Mouse (Mus musculus) MEL (cell line): ENCODE results near the gene Jrkl. TPM values are rescaled to one million over a fixed set of nuclear protein-coding genes. Genes with fewer than 3 reads are reported as not detected.

Experiments used
- DNase-seq: peaks from one replicate; pipeline ENCODE4 v3.0.0; 2011; ENCODE audit warnings: low read depth, low spot score
- H3K27ac ChIP-seq: 2 replicates; pipeline ENCODE4 v1.5.1; 2012; ENCODE audit warnings: low read depth, mild to moderate bottlenecking, control low read depth, low read length, moderate library complexity; ENCODE audit not compliant: control insufficient read depth
- H3K27me3 ChIP-seq, 2 experiments: fragments of 150-350 bp in 1 of 2; sonication (generic) in 1 of 2; 2 replicates each; pipeline ENCODE4 v1.6.1; 2012; ENCODE audit warnings: low read length in 2 of 2, mild to moderate bottlenecking in 2 of 2, improper control_type of control experiment in 1 of 2, moderate library complexity in 1 of 2; ENCODE audit not compliant: insufficient read depth in 2 of 2, control insufficient read depth in 1 of 2
- H3K36me3 ChIP-seq, 2 experiments: 2 replicates each; pipeline ENCODE4 v1.6.1; 2012 to 2014; ENCODE audit warnings: low read length in 2 of 2, improper control_type of control experiment in 1 of 2, inconsistent platforms in 1 of 2, mild to moderate bottlenecking in 1 of 2; ENCODE audit not compliant: insufficient read depth in 2 of 2, control insufficient read depth in 1 of 2
- H3K4me1 ChIP-seq, 2 experiments: fragments of 150-350 bp in 1 of 2; sonication (generic) in 1 of 2; 2 replicates each; pipeline ENCODE4 v1.6.1; 2012; ENCODE audit warnings: low read length in 2 of 2, improper control_type of control experiment in 1 of 2, mild to moderate bottlenecking in 1 of 2; ENCODE audit not compliant: insufficient read depth in 2 of 2, control insufficient read depth in 1 of 2
- H3K4me3 ChIP-seq, 2 experiments: fragments of 150-350 bp in 1 of 2; sonication (generic) in 1 of 2; 2 replicates each; pipeline ENCODE4 v1.5.1; 2012; ENCODE audit warnings: low read depth in 2 of 2, low read length in 2 of 2, mild to moderate bottlenecking in 2 of 2, moderate library complexity in 2 of 2, control low read depth in 1 of 2, improper control_type of control experiment in 1 of 2; ENCODE audit not compliant: control insufficient read depth in 1 of 2, insufficient read depth in 1 of 2
- H3K79me2 ChIP-seq: 2 replicates; pipeline ENCODE4 v1.6.1; 2012; ENCODE audit warnings: mild to moderate bottlenecking, low read length, moderate library complexity; ENCODE audit not compliant: control insufficient read depth, poor library complexity, insufficient read depth
- H3K9ac ChIP-seq: 2 replicates; pipeline ENCODE4 v1.6.1; 2012; ENCODE audit warnings: low read depth, mild to moderate bottlenecking, control low read depth, low read length, moderate library complexity; ENCODE audit not compliant: control insufficient read depth, poor library complexity, severe bottlenecking
- H3K9me3 ChIP-seq: fragments of 150-350 bp; sonication (generic); replicated peaks from 2 replicates; pipeline ENCODE4 v1.6.1; 2012; ENCODE audit warnings: mild to moderate bottlenecking, low read length, improper control_type of control experiment, moderate library complexity; ENCODE audit not compliant: insufficient read depth
- CHD1 ChIP-seq: IDR thresholded peaks from 2 replicates; pipeline ENCODE4 v1.6.1; 2012; ENCODE audit warnings: low read depth, mild to moderate bottlenecking, inconsistent platforms, low read length, improper control_type of control experiment
- CHD2 ChIP-seq: IDR thresholded peaks from 2 replicates; pipeline ENCODE4 v1.6.1; 2011; ENCODE audit warnings: low read length, improper control_type of control experiment
- E2F4 ChIP-seq: IDR thresholded peaks from 2 replicates; pipeline ENCODE4 v1.6.1; 2011; ENCODE audit warnings: low read depth, low read length, improper control_type of control experiment, borderline replicate concordance
- EP300 ChIP-seq, 2 experiments: IDR thresholded peaks; 2 replicates each; pipeline ENCODE4 v1.6.1; 2011; ENCODE audit warnings: improper control_type of control experiment in 2 of 2, low read length in 2 of 2, low read depth in 1 of 2, mild to moderate bottlenecking in 1 of 2
- ETS1 ChIP-seq: IDR thresholded peaks from 2 replicates; pipeline ENCODE4 v1.6.1; 2012; ENCODE audit warnings: low read depth, mild to moderate bottlenecking, inconsistent platforms, low read length, improper control_type of control experiment, moderate library complexity
- GATA1 ChIP-seq: IDR thresholded peaks from 2 replicates; pipeline ENCODE4 v1.6.1; 2011; ENCODE audit warnings: low read depth, low read length, improper control_type of control experiment
- HCFC1 ChIP-seq: IDR thresholded peaks from 2 replicates; pipeline ENCODE4 v1.6.1; 2012; ENCODE audit warnings: low read depth, mild to moderate bottlenecking, inconsistent platforms, low read length, improper control_type of control experiment, moderate library complexity
- KAT2A ChIP-seq: conservative IDR thresholded peaks from 2 replicates; pipeline ENCODE4 v1.6.1; 2012; ENCODE audit warnings: low read depth, low read length, improper control_type of control experiment, inconsistent platforms
- MAX ChIP-seq: IDR thresholded peaks from 2 replicates; pipeline ENCODE4 v1.6.1; 2011; ENCODE audit warnings: low read length, improper control_type of control experiment
- MAZ ChIP-seq: IDR thresholded peaks from 2 replicates; pipeline ENCODE4 v1.6.1; 2012; ENCODE audit warnings: low read depth, mild to moderate bottlenecking, inconsistent platforms, low read length, improper control_type of control experiment
- MEF2A ChIP-seq: IDR thresholded peaks from 2 replicates; pipeline ENCODE4 v1.6.1; 2014; ENCODE audit warnings: low read depth, mild to moderate bottlenecking, inconsistent platforms, low read length, improper control_type of control experiment; ENCODE audit not compliant: poor library complexity, insufficient replicate concordance, severe bottlenecking; ENCODE audit errors: extremely low read depth
- MXI1 ChIP-seq: IDR thresholded peaks from 2 replicates; pipeline ENCODE4 v1.6.1; 2011; ENCODE audit warnings: mild to moderate bottlenecking, low read depth, low read length, improper control_type of control experiment
- MYB ChIP-seq: IDR thresholded peaks from 2 replicates; pipeline ENCODE4 v1.6.1; 2011; ENCODE audit warnings: mild to moderate bottlenecking, low read depth, low read length, improper control_type of control experiment
- POLR2A ChIP-seq, 2 experiments: IDR thresholded peaks; 2 replicates each; pipeline ENCODE4 v1.6.1; 2011 to 2012; ENCODE audit warnings: low read length in 2 of 2, mild to moderate bottlenecking in 2 of 2, control low read depth in 1 of 2, improper control_type of control experiment in 1 of 2, low read depth in 1 of 2, moderate library complexity in 1 of 2; ENCODE audit not compliant: control insufficient read depth in 1 of 2, insufficient read depth in 1 of 2, poor library complexity in 1 of 2
- POLR2AphosphoS2 ChIP-seq: IDR thresholded peaks from 2 replicates; pipeline ENCODE4 v1.6.1; 2011; ENCODE audit warnings: low read length, improper control_type of control experiment
- POLR2AphosphoS5 ChIP-seq: IDR thresholded peaks from 2 replicates; pipeline ENCODE4 v1.6.1; 2012; ENCODE audit warnings: low read depth, borderline replicate concordance, mild to moderate bottlenecking, inconsistent platforms, low read length, moderate library complexity, mixed read lengths
- RAD21 ChIP-seq: IDR thresholded peaks from 2 replicates; pipeline ENCODE4 v1.6.1; 2011; ENCODE audit warnings: mild to moderate bottlenecking, low read depth, low read length, improper control_type of control experiment
- RCOR1 ChIP-seq: IDR thresholded peaks from 2 replicates; pipeline ENCODE4 v1.6.1; 2012; ENCODE audit warnings: low read depth, mild to moderate bottlenecking, inconsistent platforms, low read length, improper control_type of control experiment
- SIN3A ChIP-seq: IDR thresholded peaks from 2 replicates; pipeline ENCODE4 v1.6.1; 2012; ENCODE audit warnings: low read length, improper control_type of control experiment, inconsistent platforms
- TAL1 ChIP-seq: IDR thresholded peaks from 2 replicates; pipeline ENCODE4 v1.6.1; 2012; ENCODE audit warnings: mild to moderate bottlenecking, inconsistent platforms, low read length, moderate library complexity, mixed read lengths
- TBP ChIP-seq: IDR thresholded peaks from 2 replicates; pipeline ENCODE4 v1.8.0; 2011; ENCODE audit warnings: low read depth, low read length, improper control_type of control experiment
- TCF12 ChIP-seq: IDR thresholded peaks from 2 replicates; pipeline ENCODE4 v1.6.1; 2014; ENCODE audit warnings: low read depth, mild to moderate bottlenecking, inconsistent platforms, low read length, improper control_type of control experiment, moderate library complexity
- USF1 ChIP-seq: IDR thresholded peaks from 2 replicates; pipeline ENCODE4 v1.6.1; 2014; ENCODE audit warnings: low read depth, mild to moderate bottlenecking, inconsistent platforms, low read length, improper control_type of control experiment, moderate library complexity
- USF2 ChIP-seq, 2 experiments: IDR thresholded peaks; 2 replicates each; pipeline ENCODE4 v1.6.1; 2011 to 2012; ENCODE audit warnings: improper control_type of control experiment in 2 of 2, low read length in 2 of 2, borderline replicate concordance in 1 of 2, inconsistent platforms in 1 of 2, low read depth in 1 of 2, mild to moderate bottlenecking in 1 of 2; ENCODE audit not compliant: insufficient read depth in 1 of 2
- ZKSCAN1 ChIP-seq: IDR thresholded peaks from 2 replicates; pipeline ENCODE4 v1.6.1; 2012; ENCODE audit warnings: low read depth, mild to moderate bottlenecking, inconsistent platforms, low read length, improper control_type of control experiment, moderate library complexity
- ZNF384 ChIP-seq: IDR thresholded peaks from 2 replicates; pipeline ENCODE4 v1.6.1; 2012; ENCODE audit warnings: low read depth, mild to moderate bottlenecking, inconsistent platforms, low read length, improper control_type of control experiment
- polyA plus RNA-seq, 2 experiments: library from polyadenylated mRNA; stranded (reverse) in 1 of 2; unstranded in 1 of 2; fragments of >175 nt in 1 of 2; fragments of >200 nt in 1 of 2; gene quantifications; 2 replicates each; pipeline versions ENCODE4 v1.2.1 to v1.2.4; 2012; ENCODE audit warnings: low replicate concordance in 2 of 2, low read depth in 1 of 2; ENCODE audit not compliant: insufficient read length in 2 of 2, insufficient read depth in 1 of 2, missing spikeins in 1 of 2
- total RNA-seq: library from RNA; depleted of rRNA; stranded (reverse); fragments of 300-350 nt; gene quantifications from 2 replicates; pipeline ENCODE4 v1.2.3, GENCODE M21; 2012

Gene Jrkl
- total and polyA plus RNA-seq, 3 experiments, result 1.7 to 3.1 TPM; not detected in 1

GRCm38 (mm10) chr9:13203681-13204080 is 41.9 kb downstream of the Jrkl start:
- H3K4me3 ChIP-seq, result no peak overlapping the region
- peak; percentile 47 for DNase-seq
- H3K36me3 ChIP-seq, result no peaks in the 10 kb centered on the region
- H3K79me2 ChIP-seq, result no peaks in the 10 kb centered on the region
- peaks cover 2 to 5% of the 10 kb centered on the region in 2 experiments; a peak in 1 of 4 replicates for H3K4me1 ChIP-seq
- H3K27ac ChIP-seq, result no peak overlapping the region
- peak; percentile 66 for TF ChIP-seq RCOR1
- no peak for TF ChIP-seq POLR2A (IDR thresholded peaks at IDR 0.05; ENCODE audit: control insufficient read depth in 1 of 2, insufficient read depth in 1 of 2, low read depth in 1 of 2, low read length in 2 of 2, poor library complexity in 1 of 2)
- TF ChIP-seq ZKSCAN1, result no peak
- peak; percentile 70 to 86 for TF ChIP-seq EP300 (IDR thresholded peaks at IDR 0.05; ENCODE audit: low read depth in 1 of 2, low read length in 2 of 2)
- peak; percentile 17; the same call in 1 of the 2 replicates for TF ChIP-seq TAL1
- no peak for TF ChIP-seq MEF2A
- TF ChIP-seq KAT2A, result no peak; the same call in 1 of the 2 replicates
- peak; percentile 92 for TF ChIP-seq TCF12
- TF ChIP-seq USF1, result 0 out of 2 replicates have a peak, but pooled peaks have one; percentile 12
- TF ChIP-seq MAX, result peak; percentile 44; the same call in 1 of the 2 replicates
- TF ChIP-seq ETS1, result peak; percentile 43; the same call in 1 of the 2 replicates
- peak; percentile 70 for TF ChIP-seq GATA1
- H3K9me3 ChIP-seq, result no peaks in the 10 kb centered on the region
- H3K27me3 ChIP-seq, result no peaks in the 10 kb centered on the region; a peak in 1 of 4 replicates
- H3K9ac ChIP-seq, result no peak overlapping the region

GRCm38 (mm10) chr9:13203109-13203508 is 42.5 kb downstream of the Jrkl start:
- H3K9me3 ChIP-seq, result no peaks in the 10 kb centered on the region
- H3K4me3 ChIP-seq, result no peak overlapping the region
- DNase-seq, result no peak
- no peak overlapping the region for H3K9ac ChIP-seq
- no peak overlapping the region for H3K27ac ChIP-seq
- no peaks in the 10 kb centered on the region for H3K36me3 ChIP-seq
- TF ChIP-seq POLR2AphosphoS2 (no peak), ZNF384 (no peak), CHD1 (no peak), SIN3A (no peak), RAD21 (no peak), MXI1 (no peak), HCFC1 (no peak), TBP (no peak), TAL1 (no peak), USF2 (IDR thresholded peaks at IDR 0.05; ENCODE audit: borderline replicate concordance in 1 of 2, insufficient read depth in 1 of 2, low read depth in 1 of 2, low read length in 2 of 2) (no peak), E2F4 (no peak), MAZ (no peak), MYB (no peak), CHD2 (no peak), POLR2AphosphoS5 (no peak)
- peaks cover 2 to 5% of the 10 kb centered on the region in 2 experiments; a peak in 1 of 4 replicates for H3K4me1 ChIP-seq
- no peaks in the 10 kb centered on the region for H3K79me2 ChIP-seq
- H3K27me3 ChIP-seq, result no peaks in the 10 kb centered on the region; a peak in 1 of 4 replicates
